Mouse (Mus musculus) bone marrow, adult 2 months (tissue): Measurements from ENCODE around the gene Rgs12. TPM values are rescaled to one million over a fixed set of nuclear protein-coding genes. Genes with fewer than 3 reads are reported as not detected.
A peak's percentile ranks its signal among the peaks of the same experiment; 100 is the strongest.

ENCODE experiments used
- H3K27ac ChIP-seq: fragments of 200-500 bp; 2 replicates; pipeline ENCODE4 v1.5.1; 2012; ENCODE audit warnings: low read depth, mild to moderate bottlenecking, control low read depth, inconsistent platforms, low read length; ENCODE audit not compliant: control insufficient read depth, poor library complexity, insufficient read depth
- H3K4me1 ChIP-seq: fragments of 200-500 bp; 2 replicates; pipeline ENCODE4 v1.6.1; 2011; ENCODE audit warnings: low read length; ENCODE audit not compliant: control insufficient read depth, insufficient read depth
- H3K4me3 ChIP-seq: fragments of 200-500 bp; replicated peaks from 2 replicates; pipeline ENCODE3; 2011; ENCODE audit warnings: mild to moderate bottlenecking, low read depth, low read length, control low read depth; ENCODE audit not compliant: control insufficient read depth
- CTCF ChIP-seq: fragments of 200-500 bp; IDR thresholded peaks from 2 replicates; pipeline ENCODE4 v1.5.1; 2011; ENCODE audit warnings: low read length, control low read depth; ENCODE audit not compliant: control insufficient read depth, insufficient read depth
- POLR2A ChIP-seq: fragments of 200-500 bp; IDR thresholded peaks from 2 replicates; pipeline ENCODE4 v1.6.1; 2011; ENCODE audit warnings: low read depth, mild to moderate bottlenecking, control low read depth, low read length, borderline replicate concordance; ENCODE audit not compliant: control insufficient read depth
- WGBS: fragments of 180-500 bp; shearing (Covaris S2); methylation state at CpG from one replicate; pipeline ENCODE4 v1.1.7; 2018; 5-methylcytosine and 5-hydroxymethylcytosine counted together
- polyA plus RNA-seq: library from polyadenylated mRNA; stranded (reverse); fragments of >200 nt; gene quantifications from 2 replicates; pipeline ENCODE4 v1.2.4, GENCODE M21; 2011; ENCODE audit warnings: low replicate concordance; ENCODE audit not compliant: missing spikeins, insufficient read depth, insufficient read length

The Rgs12 gene
- polyA plus RNA-seq, 1 experiment, result 56.9 TPM

DNA sequence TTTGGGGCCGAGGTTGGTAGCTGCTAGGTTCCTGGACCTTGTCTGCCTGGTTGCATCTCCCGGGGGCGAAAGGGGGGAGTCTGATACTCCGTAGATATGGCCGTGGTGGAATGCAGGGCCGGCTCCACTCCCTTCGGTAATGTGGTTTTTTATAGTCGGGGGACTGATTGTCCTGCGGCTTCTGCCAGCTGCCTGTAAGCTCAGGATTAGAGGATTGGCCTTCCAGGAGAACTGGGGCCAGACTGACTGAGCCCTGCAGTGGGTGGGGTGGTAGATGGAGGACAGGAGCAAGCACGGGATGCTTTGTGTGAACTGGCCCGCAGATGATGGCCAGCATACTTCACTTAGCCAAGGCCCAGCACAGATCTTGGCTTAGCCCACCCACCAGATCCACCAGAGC lies 124.0 kb downstream of the Rgs12 start:
- no peak for TF ChIP-seq POLR2A
- TF ChIP-seq CTCF, result no peak
- Histone ChIP-seq H3K27ac (no peak overlapping the region), H3K4me3 (no peak overlapping the region), H3K4me1 (no peaks in the 10 kb centered on the region)
- WGBS, result 79% methylated on average over 11 of the region's 11 CpGs

- Histone ChIP-seq H3K4me1 (no peaks in the 10 kb centered on the region), H3K27ac (no peak overlapping the region), H3K4me3 (no peak overlapping the region)
- TF ChIP-seq CTCF, result no peak
- TF ChIP-seq POLR2A, result no peak
- WGBS, result 70% methylated on average over 9 of the region's 9 CpGs
Measured at GRCm38 (mm10) chr5:35073992-35074391, 124.7 kb downstream of the Rgs12 start.

DNA sequence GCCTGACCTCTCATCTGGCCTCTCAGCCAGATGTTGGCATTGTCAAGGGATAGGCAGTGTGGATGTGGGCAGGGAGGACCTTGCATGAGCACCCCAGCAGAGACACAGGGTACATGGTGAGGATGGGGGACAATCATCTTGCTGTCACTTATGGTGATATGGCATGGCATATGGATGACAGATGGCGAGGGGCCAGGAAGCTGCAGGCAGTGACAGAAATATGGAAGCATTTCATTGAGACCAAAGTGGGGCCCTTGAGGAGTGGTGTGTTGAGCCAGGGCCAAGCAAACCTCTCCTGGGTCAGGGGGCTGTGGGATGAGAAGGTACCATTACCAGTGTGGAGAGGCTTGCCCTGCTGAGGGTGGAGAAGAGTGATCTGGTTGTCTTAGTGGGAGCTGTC lies 127.1 kb downstream of the Rgs12 start:
- Histone ChIP-seq H3K4me3 (no peak overlapping the region), H3K4me1 (no peaks in the 10 kb centered on the region), H3K27ac (no peak overlapping the region)
- no peak for TF ChIP-seq POLR2A
- no peak for TF ChIP-seq CTCF
- WGBS, result 74% methylated on average over 1 of the region's 1 CpGs

- no peak overlapping the region for H3K27ac ChIP-seq
- no peaks in the 10 kb centered on the region for H3K4me1 ChIP-seq
- 79% methylated on average over 18 of the region's 18 CpGs for WGBS
- TF ChIP-seq POLR2A, result no peak
- no peak for TF ChIP-seq CTCF
- H3K4me3 ChIP-seq, result no peak overlapping the region
Measured at GRCm38 (mm10) chr5:35079101-35079500, 129.9 kb downstream of the Rgs12 start.

GRCm38 (mm10) chr5:35084913-35085312 lies 135.7 kb downstream of the Rgs12 start:
- H3K4me3 ChIP-seq, result no peak overlapping the region
- no peaks in the 10 kb centered on the region for H3K4me1 ChIP-seq
- 70% methylated on average over 3 of the region's 3 CpGs for WGBS
- TF ChIP-seq CTCF, result no peak
- no peak for TF ChIP-seq POLR2A
- H3K27ac ChIP-seq, result no peak overlapping the region

GRCm38 (mm10) chr5:35088785-35089613 lies 139.8 kb downstream of the Rgs12 start:
- 50% methylated on average over 9 of the region's 9 CpGs for WGBS
- no peak overlapping the region for H3K27ac ChIP-seq
- no peak overlapping the region for H3K4me3 ChIP-seq
- H3K4me1 ChIP-seq, result no peaks in the 10 kb centered on the region
- TF ChIP-seq POLR2A (no peak), CTCF (peak; percentile 95)

Other genes with a start within 250 kb of the Rgs12 start
- gene Htt, start 187.7 kb upstream of the Rgs12 start, polyA plus RNA-seq, result 8.2 and 12.6 TPM in 2 replicates
- 0.72 and 4.6 TPM in 2 replicates for gene Msantd1, start 41.4 kb upstream of the Rgs12 start, polyA plus RNA-seq
- 3.7 and 5.8 TPM in 2 replicates for gene Hgfac, start 92.1 kb downstream of the Rgs12 start, polyA plus RNA-seq
- gene Dok7, start 107.3 kb downstream of the Rgs12 start, polyA plus RNA-seq, result 0.34 TPM in 1 of 2 replicates, not detected in the other
- 17.8 and 21.7 TPM in 2 replicates for gene Lrpap1, start 156.3 kb downstream of the Rgs12 start, polyA plus RNA-seq